Mouse (Mus musculus): ENCODE data around the gene Tmsb4x.
A peak's percentile ranks its signal among the peaks of the same experiment; 100 is the strongest.

Gene Tmsb4x

GRCm38 (mm10) chrX:167179961-167180642 lies 29.0 kb downstream of the Tmsb4x start:
- DNase-seq: peak; percentile 61

GRCm38 (mm10) chrX:167179549-167179948 lies 29.6 kb downstream of the Tmsb4x start:
- DNase-seq: no peak

- DNase-seq: no peak
Observed at GRCm38 (mm10) chrX:167175319-167175718, 33.8 kb downstream of the Tmsb4x start.

DNA sequence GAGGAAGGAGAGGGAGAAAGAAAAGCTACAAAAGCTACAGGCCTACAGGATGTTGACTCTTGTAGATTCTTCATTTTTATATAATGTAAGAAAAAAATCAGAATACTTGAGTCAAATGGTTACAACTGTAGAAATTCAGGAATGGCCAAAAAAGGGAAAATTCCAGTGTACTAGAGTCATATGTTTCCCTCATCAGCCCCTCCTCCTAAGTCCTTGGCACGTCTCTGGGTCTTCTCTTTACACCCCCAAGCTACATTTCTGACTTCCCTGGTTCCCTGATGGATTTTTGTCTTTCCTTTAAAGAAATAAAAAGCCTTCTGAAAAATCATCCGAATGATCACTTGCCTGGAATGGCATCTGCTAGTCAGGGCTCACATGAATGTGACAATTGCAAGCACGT lies 34.8 kb downstream of the Tmsb4x start:
- DNase-seq: no peak

- DNase-seq: peak; percentile 13
Observed at GRCm38 (mm10) chrX:167172256-167172655, 36.9 kb downstream of the Tmsb4x start.

GRCm38 (mm10) chrX:167171281-167171680 lies 37.8 kb downstream of the Tmsb4x start:
- DNase-seq: no peak

DNA sequence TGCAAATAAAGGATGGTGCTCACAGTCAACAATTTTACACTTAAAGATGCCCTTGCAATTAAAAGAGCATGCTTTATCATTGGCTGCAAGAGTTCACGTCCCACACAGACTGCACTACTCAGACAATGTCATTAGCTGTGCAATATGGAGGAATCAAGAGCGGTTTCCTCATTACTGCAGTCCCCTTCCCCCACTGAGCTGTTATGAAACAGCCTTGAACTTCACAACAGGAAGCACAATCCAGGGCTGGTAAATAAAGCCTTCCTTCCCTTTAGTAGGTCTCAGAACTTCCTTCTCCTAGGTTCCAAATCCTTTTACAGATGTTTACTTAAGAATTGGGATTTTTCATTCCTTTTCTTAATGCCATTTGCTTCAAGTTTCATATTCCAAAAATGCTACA lies 41.8 kb downstream of the Tmsb4x start:
- DNase-seq: peak; percentile 44

DNA sequence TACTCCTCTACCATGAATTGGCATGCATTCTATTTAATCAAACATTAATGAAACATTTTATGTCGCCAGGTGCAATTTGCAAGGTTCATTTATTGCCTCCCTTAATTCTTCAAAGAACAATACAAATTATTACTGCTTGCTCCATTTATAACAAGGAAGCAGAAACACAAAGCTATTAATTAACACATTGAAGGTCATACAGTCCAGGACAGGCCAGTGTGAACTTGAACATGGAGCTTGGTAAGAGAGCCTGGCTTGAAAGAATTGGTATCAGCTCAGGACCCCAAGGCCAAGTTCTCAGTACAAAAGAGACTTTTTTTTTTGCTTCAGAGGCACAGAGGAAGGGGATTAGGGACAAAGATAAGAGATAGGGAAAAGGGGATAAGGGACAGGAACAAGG lies 43.1 kb downstream of the Tmsb4x start:
- no peak for DNase-seq

DNA sequence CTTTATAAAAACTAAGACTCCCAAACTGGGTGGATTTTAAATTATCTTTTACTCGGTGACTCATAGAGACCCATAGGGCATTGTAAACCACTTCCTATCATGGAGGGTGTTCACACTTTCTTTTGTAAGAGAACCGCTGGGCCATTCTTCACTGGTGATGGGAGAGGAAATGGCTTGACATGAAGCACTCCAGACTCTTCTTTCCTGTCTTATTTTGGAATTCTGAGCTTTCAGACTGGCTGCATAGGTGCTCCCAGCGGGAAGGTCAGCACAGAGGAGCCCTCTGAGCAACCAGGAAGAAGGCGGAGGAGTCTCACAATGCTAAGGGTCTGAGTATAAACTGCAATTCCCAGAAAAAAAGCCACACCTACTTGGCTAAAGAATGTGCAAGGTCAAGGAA lies 51.4 kb downstream of the Tmsb4x start:
- DNase-seq: no peak

Measured in layer of hippocampus, adult 9-11 months (tissue).